Mouse (Mus musculus) testis, adult 2 months (tissue): Measurements from ENCODE around the gene H2-T3.

ENCODE experiments used
- CTCF ChIP-seq: fragments of 200-500 bp; IDR thresholded peaks from 2 replicates; pipeline ENCODE4 v1.5.1; 2012; ENCODE audit warnings: low read depth, mild to moderate bottlenecking, inconsistent platforms, low read length, moderate library complexity; ENCODE audit not compliant: control insufficient read depth, insufficient read depth, insufficient replicate concordance
- POLR2A ChIP-seq: fragments of 200-500 bp; IDR thresholded peaks from 2 replicates; pipeline ENCODE4 v1.6.1; 2012; ENCODE audit warnings: low read depth, mild to moderate bottlenecking, inconsistent platforms, low read length, moderate library complexity; ENCODE audit not compliant: control insufficient read depth

DNA sequence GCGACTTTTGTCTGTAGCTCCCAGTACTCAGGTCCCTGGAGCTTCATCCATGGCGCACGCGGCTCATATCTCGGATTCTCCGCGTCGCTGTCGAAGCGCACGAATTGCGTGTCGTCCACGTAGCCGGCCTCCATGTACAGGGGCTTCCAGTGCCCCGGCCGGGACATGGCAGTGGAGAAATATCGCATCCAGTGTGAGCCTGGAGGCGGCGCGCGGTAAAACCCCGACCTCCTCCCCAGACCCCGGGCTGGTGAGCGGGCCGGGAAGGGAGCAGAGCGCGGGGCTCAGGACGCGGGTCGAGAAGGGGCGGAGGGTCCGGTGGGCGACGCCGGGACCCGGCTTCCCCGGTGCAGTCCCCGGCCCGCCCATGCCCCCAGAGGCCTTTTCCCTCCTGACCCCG is 15.8 kb upstream of the H2-T3 start:
- no peak for TF ChIP-seq CTCF
- no peak for TF ChIP-seq POLR2A
